Mouse (Mus musculus): Measurements from ENCODE around the gene Dlg2.

Gene Dlg2

DNA sequence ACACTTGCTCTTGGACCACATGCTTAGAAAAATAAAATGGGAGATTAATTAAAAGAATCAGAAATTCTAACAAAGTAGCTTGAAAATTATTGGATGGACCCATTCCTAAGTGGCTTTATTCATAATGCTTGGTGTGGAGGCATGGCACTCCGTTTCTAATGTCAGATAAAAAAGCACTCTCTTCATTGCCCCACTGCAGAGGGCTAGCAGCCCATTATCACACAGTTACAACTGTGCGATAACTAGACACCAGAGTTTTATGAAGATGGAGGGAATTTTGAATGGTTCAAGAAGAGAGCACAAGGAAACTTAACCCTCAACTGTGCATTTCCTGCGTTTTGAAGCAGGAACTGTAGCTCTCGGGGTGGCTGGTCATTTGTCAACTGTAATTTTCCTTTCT lies 1950.8 kb downstream of the Dlg2 start:
- in situ Hi-C loops (cut with MboI; ENCODE audit: low sequenced_read_pairs): no loop called here

DNA sequence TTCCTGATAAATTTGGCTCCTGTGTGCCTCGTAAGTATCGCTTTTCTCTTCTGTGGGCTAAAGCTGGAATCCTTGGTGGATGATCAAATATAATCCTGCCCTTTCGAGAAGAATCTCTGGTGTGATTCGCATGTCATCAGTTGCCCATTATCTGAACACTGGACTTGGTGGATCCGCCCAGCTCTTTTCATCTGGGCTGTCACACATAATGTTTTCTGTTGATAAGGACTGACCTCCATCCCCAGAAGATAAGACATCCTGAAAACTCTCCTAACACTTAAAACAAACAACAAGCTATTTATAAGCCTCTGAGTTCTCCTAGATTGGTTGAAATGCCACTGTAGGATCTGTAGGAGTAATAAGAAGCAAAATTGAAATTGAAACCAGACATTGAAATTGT lies 1952.2 kb downstream of the Dlg2 start:
- in situ Hi-C loops (cut with MboI; ENCODE audit: low sequenced_read_pairs): no loop called here

DNA sequence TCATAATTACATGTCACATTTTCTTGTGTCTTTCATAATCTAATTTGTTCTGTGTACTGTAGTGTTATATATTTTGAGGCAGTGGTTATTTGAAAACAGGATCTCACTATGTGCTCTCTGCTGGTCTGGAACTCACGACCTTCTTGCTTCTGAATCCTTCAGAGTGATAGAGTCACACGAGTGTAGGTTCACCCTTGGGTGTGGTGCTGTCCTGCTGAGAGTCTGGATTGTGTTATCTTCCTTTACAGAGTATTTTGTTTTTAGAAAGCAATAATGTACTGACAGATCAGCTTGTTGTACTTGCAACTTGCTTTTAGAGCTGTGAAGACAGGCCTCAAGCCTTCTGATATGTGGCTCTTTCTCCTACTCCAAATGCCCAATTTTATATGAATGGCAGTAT lies 1953.8 kb downstream of the Dlg2 start:
- in situ Hi-C loops (cut with MboI; ENCODE audit: low sequenced_read_pairs): no loop called here

DNA sequence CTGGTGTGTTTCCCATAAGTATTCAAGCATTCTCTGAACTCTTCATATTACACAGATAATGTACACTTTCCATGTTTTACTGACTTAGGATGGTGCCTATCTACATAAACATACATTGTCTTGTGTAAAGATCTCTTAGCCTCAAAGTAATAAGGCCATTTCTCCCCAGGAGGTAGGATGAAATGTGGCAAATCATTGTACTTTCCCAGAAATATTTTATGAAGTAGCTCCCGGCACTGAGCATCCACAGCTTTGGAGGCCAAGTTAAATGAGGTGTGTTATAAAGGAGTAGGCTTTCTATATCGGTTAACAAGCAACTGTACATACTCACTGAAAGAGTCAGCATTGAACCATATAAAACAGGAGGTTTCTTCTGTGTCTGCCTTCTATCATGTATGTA lies 1960.7 kb downstream of the Dlg2 start:
- in situ Hi-C loops (cut with MboI; ENCODE audit: low sequenced_read_pairs): no loop called here

DNA sequence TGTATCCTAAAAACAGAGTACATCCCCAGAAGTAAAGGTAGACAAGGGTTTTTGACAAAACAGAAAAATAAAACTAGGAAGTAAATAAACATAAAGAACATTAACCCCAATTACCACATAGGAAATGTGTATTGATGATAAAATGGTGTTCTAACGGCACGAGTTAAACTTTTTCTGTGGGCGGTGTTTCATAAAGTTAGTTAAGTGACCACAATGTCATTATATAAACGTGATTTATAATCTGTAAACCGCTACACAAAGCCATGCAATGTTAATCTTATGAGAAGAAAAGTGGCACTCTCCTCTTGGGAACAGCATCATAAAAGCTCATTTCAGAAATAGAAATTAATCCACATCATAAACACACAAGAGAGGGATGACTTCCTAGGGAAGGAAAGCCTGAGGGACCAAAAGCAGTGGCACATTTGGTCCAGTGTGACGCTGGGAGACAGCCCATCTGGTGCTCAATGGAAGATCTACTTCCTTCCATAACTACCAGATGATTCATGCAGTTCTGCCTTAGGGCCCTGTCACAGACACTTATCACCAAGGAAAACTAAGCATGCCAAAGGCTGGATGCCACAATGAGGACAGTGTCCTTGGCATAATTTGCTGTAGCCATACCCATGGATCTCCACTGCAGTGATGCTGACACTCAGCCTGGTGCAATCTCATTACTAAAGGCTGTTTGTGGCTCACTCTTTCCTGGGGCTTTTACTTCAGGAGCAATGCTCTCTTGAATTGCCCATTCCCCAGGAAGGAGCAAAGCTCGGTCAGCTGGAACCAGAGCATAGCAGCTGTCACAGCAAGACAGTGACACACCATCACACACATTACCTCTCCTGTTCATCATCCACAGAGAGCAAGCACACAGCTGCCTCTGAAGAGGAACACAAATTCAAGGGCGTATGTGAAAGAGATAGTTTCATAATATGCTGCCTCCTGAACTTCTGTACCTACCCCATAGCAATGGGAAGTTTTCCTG lies 1963.3 kb downstream of the Dlg2 start:
- in situ Hi-C loops (cut with MboI; ENCODE audit: low sequenced_read_pairs): no loop called here

DNA sequence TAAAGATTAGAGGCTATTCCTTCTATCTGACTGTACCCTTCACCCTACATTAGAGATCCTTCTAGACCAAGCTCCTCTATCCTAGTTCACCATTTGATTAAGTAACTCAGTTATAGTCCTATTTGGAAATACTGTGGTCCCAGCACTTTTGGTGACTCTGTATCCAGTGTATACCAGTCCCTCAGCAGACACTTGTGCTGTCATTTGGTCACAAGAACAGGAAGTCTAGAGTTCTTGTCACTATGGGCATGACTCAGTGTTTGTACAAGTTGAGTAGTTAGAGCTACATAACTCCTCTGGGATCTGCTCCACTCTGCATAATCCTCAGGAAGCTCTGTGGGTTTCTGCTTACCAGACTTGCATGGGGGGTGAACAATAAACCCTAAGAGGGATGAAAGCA lies 1965.1 kb downstream of the Dlg2 start:
- in situ Hi-C loops (cut with MboI; ENCODE audit: low sequenced_read_pairs): no loop called here

DNA sequence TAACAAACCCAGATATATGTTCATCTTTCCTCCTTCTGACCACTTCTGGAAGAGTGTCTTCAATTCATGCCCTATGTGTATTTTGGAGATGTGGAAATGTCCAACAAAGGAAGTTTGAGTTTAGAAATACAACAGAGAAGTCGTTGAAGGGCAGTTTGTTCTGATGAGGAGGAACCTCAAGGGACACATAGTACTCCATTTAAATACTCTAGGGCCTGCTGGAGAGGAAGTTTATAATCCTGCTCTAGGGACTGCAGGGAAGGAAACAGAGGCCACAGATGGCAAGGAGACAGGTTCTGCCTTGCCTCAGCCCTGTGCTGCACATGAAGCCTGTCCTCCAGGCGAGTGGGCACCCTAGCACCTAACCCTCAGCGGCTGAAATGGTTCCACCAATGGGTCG lies 1965.6 kb downstream of the Dlg2 start:
- in situ Hi-C loops (cut with MboI; ENCODE audit: low sequenced_read_pairs): no loop called here

DNA sequence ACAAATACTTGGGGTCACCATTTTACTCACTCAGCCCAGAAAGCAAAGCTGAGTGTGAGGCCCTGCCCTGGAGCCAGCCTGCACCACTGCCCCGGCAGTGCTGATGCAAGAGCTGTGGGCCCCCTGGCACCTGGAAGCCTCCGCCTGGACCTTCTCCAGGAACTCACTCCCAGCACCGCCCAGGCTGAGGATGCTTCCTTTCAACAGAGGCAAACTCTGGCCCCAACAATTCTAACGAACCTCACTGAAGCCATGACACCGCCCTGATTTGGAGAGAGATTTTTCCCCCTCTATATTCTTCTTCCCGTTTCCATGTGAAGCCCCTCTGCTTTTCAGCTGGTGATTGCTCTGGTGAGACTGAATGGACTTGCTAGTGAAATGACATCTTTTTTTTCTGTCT lies 1971.5 kb downstream of the Dlg2 start:
- in situ Hi-C loops (cut with MboI; ENCODE audit: low sequenced_read_pairs): no loop called here

DNA sequence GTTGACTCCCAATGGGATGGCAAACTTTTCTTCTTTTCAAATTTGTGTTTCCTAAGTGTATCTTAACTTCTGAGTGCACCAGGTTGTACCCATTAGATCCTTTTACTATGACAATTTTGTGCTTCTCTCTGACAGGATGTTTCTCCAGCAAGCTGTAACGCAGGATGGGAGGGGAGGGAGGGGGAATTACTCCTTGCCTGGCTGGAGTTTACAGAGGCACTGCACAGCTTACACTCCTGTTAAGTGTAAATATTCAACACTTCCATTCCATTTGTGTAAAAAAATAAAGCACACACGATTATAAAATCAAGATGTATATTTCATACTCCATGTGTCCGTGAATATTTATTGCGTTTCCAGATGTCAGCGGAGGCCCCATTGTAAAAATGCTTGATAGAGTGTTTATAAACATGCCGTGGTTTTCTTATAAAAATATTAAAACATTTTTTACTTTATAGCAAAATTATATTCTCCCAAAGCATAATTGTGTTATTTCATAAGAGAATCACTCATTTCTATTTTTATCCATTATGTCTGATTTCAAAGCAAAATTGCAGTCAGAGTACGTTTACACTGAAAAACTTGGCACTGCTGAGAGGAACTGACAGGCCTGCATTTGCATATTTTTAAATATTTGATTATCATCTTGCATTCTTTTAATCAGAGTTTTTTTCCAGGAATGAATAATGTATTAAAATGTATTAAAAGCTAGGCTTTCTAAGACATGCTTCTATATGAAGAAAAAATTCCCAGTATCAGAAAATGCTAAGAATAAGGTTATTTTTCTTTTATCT lies 1972.5 kb downstream of the Dlg2 start:
- in situ Hi-C loops (cut with MboI; ENCODE audit: low sequenced_read_pairs): no loop called here

DNA sequence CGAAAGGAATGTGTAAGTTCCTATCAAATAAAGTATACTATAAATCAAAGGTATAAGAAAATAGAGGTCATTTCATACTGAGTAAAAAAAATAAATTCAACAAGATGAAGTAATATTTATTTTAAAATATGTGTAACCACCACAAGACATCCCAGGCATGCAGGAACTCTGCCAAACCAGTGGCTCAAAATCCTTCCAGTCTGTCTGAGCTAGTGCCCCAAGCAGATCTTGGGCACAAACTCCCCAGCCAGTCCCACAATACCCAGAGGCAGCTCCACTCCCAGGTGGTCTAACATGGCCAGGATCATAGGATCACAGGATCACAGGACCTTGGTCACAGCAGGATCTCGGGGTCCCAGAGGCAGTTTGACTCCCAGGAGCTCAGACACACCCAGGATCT lies 1977.7 kb downstream of the Dlg2 start:
- in situ Hi-C loops (cut with MboI; ENCODE audit: low sequenced_read_pairs): no loop called here

DNA sequence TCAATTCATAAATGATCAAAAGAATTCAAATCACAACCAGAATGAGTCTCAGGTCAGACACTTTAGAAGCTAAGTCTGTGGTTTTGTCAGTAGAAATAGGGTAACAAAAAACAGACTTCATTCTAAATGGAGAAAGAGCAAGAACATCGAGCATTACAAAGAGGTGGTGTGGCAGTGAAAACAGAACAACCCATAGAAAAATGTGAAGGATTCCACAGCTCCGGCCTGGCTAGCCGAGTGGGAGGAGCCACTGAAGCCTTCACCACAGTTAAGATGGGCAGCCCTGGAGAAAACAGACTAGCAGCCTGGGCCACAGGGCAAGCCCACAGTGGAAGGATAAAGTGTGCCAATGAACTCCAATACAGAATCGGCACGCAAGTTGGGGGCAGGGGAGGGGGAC lies 1979.5 kb downstream of the Dlg2 start:
- in situ Hi-C loops (cut with MboI; ENCODE audit: low sequenced_read_pairs): no loop called here

DNA sequence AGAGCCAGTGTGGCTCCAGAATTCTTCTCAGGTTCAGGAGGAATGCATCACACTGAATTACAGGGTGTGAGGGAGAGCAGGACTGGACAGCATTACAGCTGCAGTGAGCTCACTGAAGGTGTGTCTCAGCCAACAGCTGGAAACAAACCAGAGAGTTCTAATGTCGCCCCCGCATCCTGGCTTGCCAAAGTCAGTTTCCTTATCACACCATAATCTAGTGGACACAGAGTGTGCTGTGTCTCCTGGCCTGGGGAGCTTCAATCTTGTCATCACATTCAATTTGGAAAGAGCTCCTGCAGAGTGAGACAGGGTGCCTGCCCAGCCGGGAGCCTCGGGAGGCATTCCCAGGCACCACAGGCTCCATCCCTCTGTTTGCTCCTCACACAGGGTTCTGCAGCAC lies 1981.3 kb downstream of the Dlg2 start:
- in situ Hi-C loops (cut with MboI; ENCODE audit: low sequenced_read_pairs): no loop called here

DNA sequence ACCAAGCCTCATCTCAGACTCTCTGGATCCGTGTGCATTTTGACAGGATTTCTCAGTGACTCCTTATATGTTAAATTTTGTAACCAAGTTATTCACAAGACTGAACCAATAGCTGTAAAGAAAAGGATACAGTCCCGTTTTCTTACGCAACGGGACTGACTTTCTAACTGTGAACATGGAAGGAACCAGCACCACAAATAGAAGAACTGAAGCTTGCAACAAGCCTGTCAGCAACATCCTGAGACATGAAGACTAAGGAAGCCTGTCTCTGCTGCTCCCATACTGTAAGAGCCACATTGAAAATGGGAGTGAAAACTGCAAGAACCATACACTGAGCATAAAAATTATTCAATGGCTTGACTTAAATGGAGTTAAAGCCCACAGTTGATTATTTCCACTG lies 1981.8 kb downstream of the Dlg2 start:
- in situ Hi-C loops (cut with MboI; ENCODE audit: low sequenced_read_pairs): no loop called here

DNA sequence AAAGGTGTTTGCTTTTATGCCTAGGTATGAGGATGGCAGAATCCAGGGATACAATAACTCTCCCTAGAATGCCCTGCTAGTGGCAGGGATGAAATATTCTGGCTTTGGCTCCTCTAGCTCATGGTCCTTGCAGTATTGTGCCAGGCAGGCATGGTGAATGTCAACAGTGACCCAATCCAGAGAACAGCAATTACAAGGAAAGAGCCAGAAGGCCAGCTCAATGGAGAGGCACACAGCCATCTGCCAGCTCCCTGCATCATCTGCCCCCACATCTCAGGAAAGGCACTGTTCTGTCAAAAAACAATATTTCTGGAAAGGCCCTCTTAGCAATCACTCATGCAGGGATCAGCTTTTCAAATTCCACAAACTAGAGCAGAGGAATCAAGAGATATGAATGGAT lies 1984.1 kb downstream of the Dlg2 start:
- in situ Hi-C loops (cut with MboI; ENCODE audit: low sequenced_read_pairs): no loop called here

DNA sequence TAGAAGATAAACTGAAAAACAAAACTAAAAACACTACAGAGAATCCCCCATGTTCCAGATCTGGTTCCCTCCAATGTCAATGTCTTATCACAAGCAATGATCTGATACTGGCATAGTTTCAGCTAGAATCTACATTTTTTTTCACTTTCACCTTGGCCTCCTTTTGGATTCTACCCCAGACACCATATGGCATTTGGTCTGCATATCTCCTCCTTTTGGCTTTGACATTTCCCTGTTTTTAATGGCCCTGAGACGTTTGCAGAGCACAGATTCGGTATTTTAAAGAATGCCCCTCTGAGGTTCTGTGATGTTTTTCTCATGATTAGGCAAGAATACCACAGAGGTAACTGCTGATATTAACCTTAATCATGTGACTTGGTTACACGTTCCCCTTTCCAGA lies 1984.8 kb downstream of the Dlg2 start:
- in situ Hi-C loops (cut with MboI; ENCODE audit: low sequenced_read_pairs): no loop called here

DNA sequence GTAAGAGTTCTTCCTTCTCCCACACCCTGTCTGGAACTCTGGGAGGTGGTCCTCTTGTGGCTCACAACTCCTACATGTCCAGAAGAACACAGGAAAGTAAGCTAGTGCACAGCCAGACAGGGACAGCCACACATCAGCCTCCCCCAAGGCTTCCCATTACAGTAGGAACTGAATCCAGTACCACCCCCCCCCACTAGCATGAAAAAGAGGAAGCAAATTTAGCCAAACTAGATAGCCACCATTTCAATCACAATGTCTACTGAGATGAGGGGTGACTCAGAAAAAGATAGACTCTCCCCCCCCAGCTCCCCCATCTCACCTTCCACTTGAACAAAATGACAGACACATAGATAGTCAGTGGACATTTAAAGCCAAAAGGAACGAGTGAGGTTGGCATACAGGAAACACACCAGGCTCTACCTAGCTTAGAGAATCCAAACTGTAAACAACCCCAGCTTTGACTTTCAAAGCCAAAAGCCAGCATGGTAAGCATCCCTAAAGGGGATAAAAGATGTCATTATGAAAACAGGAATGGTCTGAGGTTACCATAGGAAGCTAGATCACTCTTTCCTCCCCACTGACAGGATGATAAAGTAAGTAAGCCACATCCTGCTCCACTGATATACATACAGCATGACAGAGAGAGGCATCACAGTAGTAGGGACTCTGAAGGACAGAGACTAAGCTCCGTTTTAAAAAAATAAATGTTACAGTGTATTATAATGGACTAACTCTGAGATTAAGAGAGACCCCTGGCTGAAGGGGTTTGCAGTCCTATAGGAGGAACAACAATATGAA lies 1986.8 kb downstream of the Dlg2 start:
- in situ Hi-C loops (cut with MboI; ENCODE audit: low sequenced_read_pairs): no loop called here

DNA sequence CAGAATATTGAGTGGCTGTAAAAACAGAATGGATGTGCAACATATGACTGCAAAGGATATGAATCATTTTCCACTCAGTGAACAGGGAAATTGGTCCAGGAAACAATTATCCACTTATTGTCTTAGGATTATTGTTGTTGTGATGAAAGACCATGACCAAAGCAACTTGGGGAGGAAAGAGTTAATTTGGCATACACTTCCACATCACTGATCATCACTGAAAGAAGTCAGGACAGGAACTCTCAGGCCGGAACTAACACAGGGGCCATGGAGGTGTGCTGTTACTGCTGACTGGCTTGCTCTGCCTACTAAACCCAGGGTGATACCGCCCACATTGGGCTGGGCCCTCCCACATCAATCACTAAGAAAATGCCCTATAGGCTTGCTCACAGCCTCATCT lies 1987.8 kb downstream of the Dlg2 start:
- in situ Hi-C loops (cut with MboI; ENCODE audit: low sequenced_read_pairs): no loop called here

DNA sequence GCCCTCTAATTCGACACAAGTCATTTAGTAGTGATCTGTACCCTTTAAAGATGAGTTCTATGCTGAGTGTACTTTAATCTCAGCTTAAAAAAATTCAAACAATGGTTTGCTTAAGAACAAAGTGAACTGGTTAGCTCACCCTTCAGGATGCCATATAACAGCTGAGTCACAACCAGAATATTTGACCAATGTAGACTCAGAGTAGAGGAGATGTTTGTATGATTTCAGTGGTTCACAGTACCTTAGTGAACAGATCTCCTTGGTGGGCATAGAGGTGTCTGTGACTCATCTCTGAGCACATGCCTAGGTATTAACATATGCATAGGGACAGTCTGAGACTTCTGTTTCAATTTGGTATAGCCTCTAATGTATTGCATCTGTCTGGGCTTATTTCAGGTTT lies 2002.7 kb downstream of the Dlg2 start:
- in situ Hi-C loops (cut with MboI; ENCODE audit: low sequenced_read_pairs): no loop called here

DNA sequence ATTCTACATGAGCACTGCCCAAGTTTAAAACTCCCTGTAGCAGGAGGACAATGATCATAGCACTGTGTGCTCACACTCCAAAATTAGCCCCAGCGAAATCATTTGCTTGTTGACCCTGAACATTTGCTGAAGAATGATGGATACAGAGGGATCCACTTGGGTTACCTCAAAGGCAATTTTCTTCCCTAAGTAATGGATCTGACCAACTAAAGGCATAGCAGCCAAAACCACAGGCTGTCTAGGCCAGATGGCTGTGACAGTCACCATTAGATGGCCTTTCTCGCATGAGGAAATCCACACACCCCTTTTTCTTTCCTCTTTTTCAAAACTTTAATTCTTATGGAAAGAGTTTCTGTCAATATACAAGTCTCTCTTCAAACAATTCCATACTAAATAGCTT lies 2003.3 kb downstream of the Dlg2 start:
- in situ Hi-C loops (cut with MboI; ENCODE audit: low sequenced_read_pairs): no loop called here

DNA sequence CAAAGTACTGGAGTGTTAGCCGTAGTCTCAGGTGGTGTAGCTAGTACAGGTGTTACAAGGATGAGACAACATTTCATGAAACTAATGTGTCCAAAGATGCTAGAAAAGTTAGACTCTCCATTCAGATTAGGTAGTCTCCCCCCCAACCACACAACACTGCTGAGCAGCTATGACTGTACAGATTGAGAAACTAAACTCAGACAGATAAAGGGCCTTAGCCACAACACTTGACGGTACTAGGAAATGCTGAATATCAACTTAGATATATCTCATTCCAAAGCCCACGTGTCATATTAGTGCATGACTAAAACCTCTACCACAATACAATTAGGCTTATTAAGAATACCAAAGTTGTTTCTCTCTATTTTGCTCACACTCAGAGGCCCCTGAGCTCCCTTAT lies 2006.9 kb downstream of the Dlg2 start:
- in situ Hi-C loops (cut with MboI; ENCODE audit: low sequenced_read_pairs): no loop called here

All from CH12F3 (cell line).